Mouse (Mus musculus) heart, embryonic 14.5 days (tissue): ENCODE results near the gene Ak4. TPM values are rescaled to one million over a fixed set of nuclear protein-coding genes. Genes with fewer than 3 reads are reported as not detected.

Experiments
- ATAC-seq: fragments of 200-750 bp; cut with Nextera tagmentation; 2 replicates; pipeline ENCODE4 v1.8.0; 2017; ENCODE audit warnings: low read depth, moderate TSS enrichment; ENCODE audit not compliant: insufficient number of reproducible peaks, insufficient read depth, low FRiP score
- H3K27ac ChIP-seq, 2 experiments: fragments of 200-500 bp in 1 of 2; fragments of 300-500 bp in 1 of 2; sonication (generic) in 1 of 2; replicated peaks in 1 of 2; 2 replicates each; pipeline ENCODE4 v1.5.1; 2012 to 2014; ENCODE audit warnings: low read depth in 2 of 2, low read length in 2 of 2, control low read depth in 1 of 2, mild to moderate bottlenecking in 1 of 2, mixed read lengths in 1 of 2; ENCODE audit not compliant: control insufficient read depth in 1 of 2, insufficient read depth in 1 of 2
- H3K27me3 ChIP-seq: fragments of 300-500 bp; sonication (generic); 2 replicates; pipeline ENCODE4 v1.6.1; 2014; ENCODE audit warnings: mild to moderate bottlenecking, low read length, control low read depth; ENCODE audit not compliant: control insufficient read depth, insufficient read depth
- H3K36me3 ChIP-seq: fragments of 300-500 bp; sonication (generic); 2 replicates; pipeline ENCODE4 v1.6.1; 2014; ENCODE audit warnings: mild to moderate bottlenecking, control low read depth, low read length, mixed read lengths; ENCODE audit not compliant: control insufficient read depth, insufficient read depth
- H3K4me1 ChIP-seq, 2 experiments: fragments of 200-500 bp in 1 of 2; fragments of 300-500 bp in 1 of 2; sonication (generic) in 1 of 2; 2 replicates each; pipeline ENCODE4 v1.6.1; 2012 to 2014; ENCODE audit warnings: low read length in 2 of 2, control low read depth in 1 of 2, mixed read lengths in 1 of 2; ENCODE audit not compliant: control insufficient read depth in 2 of 2, insufficient read depth in 2 of 2
- H3K4me2 ChIP-seq: fragments of 300-500 bp; sonication (generic); 2 replicates; pipeline ENCODE4 v1.6.1; 2014; ENCODE audit warnings: mild to moderate bottlenecking, low read length
- H3K4me3 ChIP-seq, 2 experiments: fragments of 200-500 bp in 1 of 2; fragments of 300-500 bp in 1 of 2; sonication (generic) in 1 of 2; 2 replicates each; pipeline ENCODE4 v1.5.1; 2012 to 2014; ENCODE audit warnings: low read length in 2 of 2, mild to moderate bottlenecking in 2 of 2, control low read depth in 1 of 2, low read depth in 1 of 2, moderate library complexity in 1 of 2; ENCODE audit not compliant: control insufficient read depth in 1 of 2, insufficient read depth in 1 of 2
- H3K9ac ChIP-seq: fragments of 300-500 bp; sonication (generic); 2 replicates; pipeline ENCODE4 v1.6.1; 2014; ENCODE audit warnings: mild to moderate bottlenecking, low read length
- H3K9me3 ChIP-seq: fragments of 300-500 bp; sonication (generic); 2 replicates; pipeline ENCODE4 v1.6.1; 2016; ENCODE audit warnings: low read length, control low read depth; ENCODE audit not compliant: control insufficient read depth
- WGBS: fragments of 180-500 bp; shearing (Covaris S2); extraction: QIAGEN DNeasy Blood & Tissue Kit; methylation state at CpG from one replicate; pipeline ENCODE4 v1.1.7; 2014; 5-methylcytosine and 5-hydroxymethylcytosine counted together
- polyA plus RNA-seq: library from polyadenylated mRNA; unstranded; fragments of >200 nt; fragmentation: Nextera tagmentation; extraction: Ambion mirVana; gene quantifications from 2 replicates; pipeline ENCODE4 v1.2.1, GENCODE M21; 2014

Ak4 gene
- polyA plus RNA-seq, 1 experiment from 2014 or later: 8.3 TPM

- WGBS: 93% methylated on average over 14 of the region's 14 CpGs
- no peak overlapping the region for H3K9ac ChIP-seq
- ATAC-seq: no peak
- H3K9me3 ChIP-seq: no peaks in the 10 kb centered on the region
- H3K4me2 ChIP-seq: no peak overlapping the region
- no peaks in the 10 kb centered on the region; a peak in 1 of 4 replicates for H3K4me1 ChIP-seq
- H3K27ac ChIP-seq: no peak overlapping the region
- H3K4me3 ChIP-seq: no peak overlapping the region
- H3K36me3 ChIP-seq: no peaks in the 10 kb centered on the region
- H3K27me3 ChIP-seq: no peaks in the 10 kb centered on the region
Observed at GRCm38 (mm10) chr4:101515853-101516252, 96.8 kb downstream of the Ak4 start.

Other genes with a start within 250 kb of the Ak4 start
- 67.1 and 69.7 TPM in 2 replicates for gene Jak1, start 154.0 kb upstream of the Ak4 start, polyA plus RNA-seq
- 0.24 and 0.70 TPM in 2 replicates for gene Dnajc6, start 77.4 kb downstream of the Ak4 start, polyA plus RNA-seq
- gene Leprot, start 228.4 kb downstream of the Ak4 start, polyA plus RNA-seq: 84.4 and 85.3 TPM in 2 replicates